Mouse (Mus musculus) erythroblast, embryonic 14.5 days (primary cell): ENCODE data around the gene Esyt3. TPM values are rescaled to one million over a fixed set of nuclear protein-coding genes. Genes with fewer than 3 reads are reported as not detected.

ENCODE experiments used
- H3K27me3 ChIP-seq: 2 replicates; pipeline ENCODE4 v1.6.1; 2012; ENCODE audit warnings: inconsistent platforms; ENCODE audit not compliant: control insufficient read depth
- H3K36me3 ChIP-seq: 2 replicates; pipeline ENCODE4 v1.6.1; 2012; ENCODE audit warnings: mild to moderate bottlenecking, inconsistent platforms; ENCODE audit not compliant: control insufficient read depth
- H3K4me1 ChIP-seq: 2 replicates; pipeline ENCODE4 v1.6.1; 2012; ENCODE audit warnings: inconsistent platforms; ENCODE audit not compliant: control insufficient read depth
- H3K4me3 ChIP-seq: replicated peaks from 2 replicates; pipeline ENCODE3; 2012; ENCODE audit warnings: moderate library complexity, mild to moderate bottlenecking, inconsistent platforms
- H3K9me3 ChIP-seq: 2 replicates; pipeline ENCODE4 v1.6.1; 2012; ENCODE audit warnings: low read length, inconsistent platforms, mixed read lengths; ENCODE audit not compliant: control insufficient read depth
- GATA1 ChIP-seq: IDR thresholded peaks from 2 replicates; pipeline ENCODE4 v1.6.1; 2012; ENCODE audit warnings: low read length, inconsistent platforms, mixed read lengths
- TAL1 ChIP-seq: IDR thresholded peaks from 3 replicates; pipeline ENCODE4 v1.6.1; 2012; ENCODE audit warnings: low read length, inconsistent platforms, mixed read lengths
- polyA plus RNA-seq: library from polyadenylated mRNA; stranded (reverse); fragments of >175 nt; gene quantifications from 2 replicates; pipeline ENCODE4 v1.2.3, GENCODE M21; 2012

The Esyt3 gene
- polyA plus RNA-seq, 1 experiment = not detected

- TF ChIP-seq GATA1 = no peak
- no peak for TF ChIP-seq TAL1
- Histone ChIP-seq H3K4me1 (peaks cover 2% of the 10 kb centered on the region; the same call in 1 of the 2 replicates), H3K9me3 (no peaks in the 10 kb centered on the region), H3K27me3 (no peaks in the 10 kb centered on the region), H3K4me3 (no peak overlapping the region), H3K36me3 (no peaks in the 10 kb centered on the region)
Observed at GRCm38 (mm10) chr9:99339182-99339581, 19.2 kb downstream of the Esyt3 start.

GRCm38 (mm10) chr9:99338293-99338692 lies 20.1 kb downstream of the Esyt3 start:
- H3K9me3 ChIP-seq = no peaks in the 10 kb centered on the region
- TF ChIP-seq GATA1 (no peak), TAL1 (no peak)
- no peak overlapping the region for H3K4me3 ChIP-seq
- peaks cover 2% of the 10 kb centered on the region; the same call in 1 of the 2 replicates for H3K4me1 ChIP-seq
- no peaks in the 10 kb centered on the region for H3K27me3 ChIP-seq
- H3K36me3 ChIP-seq = no peaks in the 10 kb centered on the region

- H3K4me1 ChIP-seq = peaks cover under 1% of the 10 kb centered on the region; the same call in 1 of the 2 replicates
- no peaks in the 10 kb centered on the region for H3K9me3 ChIP-seq
- no peak overlapping the region for H3K4me3 ChIP-seq
- no peaks in the 10 kb centered on the region for H3K27me3 ChIP-seq
- no peaks in the 10 kb centered on the region for H3K36me3 ChIP-seq
- TF ChIP-seq GATA1 (no peak), TAL1 (no peak)
Observed at GRCm38 (mm10) chr9:99336538-99336937, 21.8 kb downstream of the Esyt3 start.

GRCm38 (mm10) chr9:99326881-99327280 lies 31.5 kb downstream of the Esyt3 start:
- no peak overlapping the region for H3K4me3 ChIP-seq
- H3K27me3 ChIP-seq = no peaks in the 10 kb centered on the region
- no peak for TF ChIP-seq GATA1
- TF ChIP-seq TAL1 = no peak
- H3K9me3 ChIP-seq = no peaks in the 10 kb centered on the region
- H3K4me1 ChIP-seq = no peaks in the 10 kb centered on the region
- no peaks in the 10 kb centered on the region for H3K36me3 ChIP-seq

- Histone ChIP-seq H3K4me3 (no peak overlapping the region), H3K27me3 (no peaks in the 10 kb centered on the region), H3K9me3 (no peaks in the 10 kb centered on the region), H3K36me3 (no peaks in the 10 kb centered on the region), H3K4me1 (no peaks in the 10 kb centered on the region)
- no peak for TF ChIP-seq TAL1
- no peak for TF ChIP-seq GATA1
Observed at GRCm38 (mm10) chr9:99325961-99326360, 32.4 kb downstream of the Esyt3 start.

- Histone ChIP-seq H3K27me3 (no peaks in the 10 kb centered on the region), H3K9me3 (no peaks in the 10 kb centered on the region), H3K4me1 (no peaks in the 10 kb centered on the region), H3K4me3 (no peak overlapping the region), H3K36me3 (no peaks in the 10 kb centered on the region)
- no peak for TF ChIP-seq TAL1
- no peak for TF ChIP-seq GATA1
Observed at GRCm38 (mm10) chr9:99325208-99325929, 33.0 kb downstream of the Esyt3 start.

GRCm38 (mm10) chr9:99320006-99320405 lies 38.4 kb downstream of the Esyt3 start:
- no peaks in the 10 kb centered on the region for H3K36me3 ChIP-seq
- H3K4me3 ChIP-seq = no peak overlapping the region
- H3K4me1 ChIP-seq = no peaks in the 10 kb centered on the region
- no peaks in the 10 kb centered on the region for H3K27me3 ChIP-seq
- TF ChIP-seq GATA1 = no peak
- TF ChIP-seq TAL1 = no peak
- H3K9me3 ChIP-seq = no peaks in the 10 kb centered on the region

GRCm38 (mm10) chr9:99319343-99319951 lies 38.9 kb downstream of the Esyt3 start:
- no peaks in the 10 kb centered on the region for H3K27me3 ChIP-seq

GRCm38 (mm10) chr9:99306226-99306625 lies 52.1 kb downstream of the Esyt3 start:
- Histone ChIP-seq H3K27me3 (no peaks in the 10 kb centered on the region), H3K36me3 (peaks cover 84% of the 10 kb centered on the region), H3K9me3 (no peaks in the 10 kb centered on the region), H3K4me3 (no peak overlapping the region), H3K4me1 (no peaks in the 10 kb centered on the region)
- no peak for TF ChIP-seq GATA1
- no peak for TF ChIP-seq TAL1

More at GRCm38 (mm10) chr9:99319343-99319951, 38.9 kb downstream of the Esyt3 start:
- Histone ChIP-seq H3K4me3 (no peak overlapping the region), H3K9me3 (no peaks in the 10 kb centered on the region), H3K4me1 (no peaks in the 10 kb centered on the region), H3K36me3 (no peaks in the 10 kb centered on the region)
- TF ChIP-seq TAL1 (no peak), GATA1 (no peak)

GRCm38 (mm10) chr9:99304296-99304695 lies 54.1 kb downstream of the Esyt3 start:
- H3K4me3 ChIP-seq = no peak overlapping the region
- no peaks in the 10 kb centered on the region for H3K9me3 ChIP-seq
- TF ChIP-seq GATA1 (no peak), TAL1 (no peak)
- peaks cover 87% of the 10 kb centered on the region for H3K36me3 ChIP-seq
- H3K27me3 ChIP-seq = no peaks in the 10 kb centered on the region
- H3K4me1 ChIP-seq = no peaks in the 10 kb centered on the region

Other genes with a start within 250 kb of the Esyt3 start
- gene Pik3cb, start 217.9 kb downstream of the Esyt3 start, polyA plus RNA-seq = 0.11 and 0.12 TPM in 2 replicates
- not detected in 2 replicates for gene Faiml, start 121.3 kb downstream of the Esyt3 start, polyA plus RNA-seq
- 0.19 and 0.29 TPM in 2 replicates for gene Cep70, start 115.2 kb downstream of the Esyt3 start, polyA plus RNA-seq
- 0.01 TPM in 1 of 2 replicates, not detected in the other for gene Mras, start 78.8 kb upstream of the Esyt3 start, polyA plus RNA-seq
- not detected in 2 replicates for gene Nme9, start 92.9 kb upstream of the Esyt3 start, polyA plus RNA-seq
- 0.19 and 0.24 TPM in 2 replicates for gene Armc8, start 210.3 kb upstream of the Esyt3 start, polyA plus RNA-seq
- 2.1 TPM in 2 replicates for gene Dbr1, start 217.2 kb upstream of the Esyt3 start, polyA plus RNA-seq